Mouse (Mus musculus) kidney, embryonic 14.5 days (tissue): Measurements from ENCODE around the gene Tnni3k. TPM values are rescaled to one million over a fixed set of nuclear protein-coding genes. Genes with fewer than 3 reads are reported as not detected.

Source experiments
- ATAC-seq: fragments of 200-750 bp; cut with Nextera tagmentation; 2 replicates; pipeline ENCODE4 v1.8.0; 2017; ENCODE audit warnings: moderate number of reproducible peaks, mild to moderate bottlenecking, moderate TSS enrichment, moderate library complexity; ENCODE audit not compliant: low FRiP score, low TSS enrichment
- H3K27ac ChIP-seq: fragments of 300-500 bp; sonication (generic); 2 replicates; pipeline ENCODE4 v1.5.1; 2014; ENCODE audit warnings: low read depth, mild to moderate bottlenecking, low read length, moderate library complexity, mixed read lengths
- H3K27me3 ChIP-seq: fragments of 300-500 bp; sonication (generic); 2 replicates; pipeline ENCODE4 v1.6.1; 2014; ENCODE audit warnings: mild to moderate bottlenecking, low read length; ENCODE audit not compliant: control insufficient read depth, insufficient read depth
- H3K36me3 ChIP-seq: fragments of 300-500 bp; sonication (generic); 2 replicates; pipeline ENCODE4 v1.6.1; 2014; ENCODE audit warnings: low read length, mixed read lengths; ENCODE audit not compliant: control insufficient read depth, insufficient read depth
- H3K4me1 ChIP-seq: fragments of 300-500 bp; sonication (generic); 2 replicates; pipeline ENCODE4 v1.6.1; 2014; ENCODE audit warnings: low read length, mixed read lengths; ENCODE audit not compliant: control insufficient read depth, insufficient read depth
- H3K4me2 ChIP-seq: fragments of 300-500 bp; sonication (generic); replicated peaks from 2 replicates; pipeline ENCODE4 v1.6.1; 2014; ENCODE audit warnings: low read depth, mild to moderate bottlenecking, low read length
- H3K4me3 ChIP-seq: fragments of 300-500 bp; sonication (generic); 2 replicates; pipeline ENCODE4 v1.5.1; 2014; ENCODE audit warnings: mild to moderate bottlenecking, low read length
- H3K9ac ChIP-seq: fragments of 300-500 bp; sonication (generic); 2 replicates; pipeline ENCODE4 v1.6.1; 2014; ENCODE audit warnings: low read depth, mild to moderate bottlenecking, low read length, moderate library complexity
- H3K9me3 ChIP-seq: fragments of 300-500 bp; sonication (generic); 2 replicates; pipeline ENCODE4 v1.6.1; 2016; ENCODE audit warnings: low read length; ENCODE audit not compliant: control insufficient read depth
- WGBS: fragments of 180-500 bp; shearing (Covaris S2); extraction: QIAGEN DNeasy Blood & Tissue Kit; methylation state at CpG from one replicate; pipeline ENCODE4 v1.1.7; 2014; 5-methylcytosine and 5-hydroxymethylcytosine counted together
- polyA plus RNA-seq: library from polyadenylated mRNA; unstranded; fragments of >200 nt; fragmentation: Nextera tagmentation; extraction: Ambion mirVana; gene quantifications from 2 replicates; pipeline ENCODE4 v1.2.1, GENCODE M21; 2014

The Tnni3k gene
- polyA plus RNA-seq, 1 experiment from 2014 or later = not detected

DNA sequence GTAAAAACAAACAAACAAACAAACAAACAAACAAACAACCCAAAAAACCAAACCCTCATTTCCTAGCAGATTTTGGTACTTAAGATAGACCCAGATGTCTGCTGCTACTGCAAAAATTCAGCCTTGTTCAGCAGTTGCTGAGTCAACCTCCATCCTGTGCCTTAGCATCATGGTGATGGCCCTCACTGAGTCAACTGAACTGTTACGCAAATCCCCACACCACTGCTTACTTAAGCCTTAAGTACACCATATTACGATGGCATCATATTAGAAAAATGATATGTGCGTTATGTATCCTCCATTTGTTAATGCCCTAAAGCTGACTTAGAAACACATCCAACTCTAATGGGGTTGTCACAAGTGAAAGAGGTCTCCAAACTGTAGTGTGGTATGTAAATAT, 300.0 kb downstream of the Tnni3k start:
- Histone ChIP-seq H3K9ac (no peak overlapping the region), H3K27ac (no peak overlapping the region), H3K36me3 (no peaks in the 10 kb centered on the region), H3K9me3 (no peaks in the 10 kb centered on the region), H3K4me3 (no peak overlapping the region), H3K4me1 (no peaks in the 10 kb centered on the region), H3K27me3 (no peaks in the 10 kb centered on the region), H3K4me2 (no peak overlapping the region)
- ATAC-seq = no peak
- 93% methylated on average over 3 of the region's 3 CpGs for WGBS

DNA sequence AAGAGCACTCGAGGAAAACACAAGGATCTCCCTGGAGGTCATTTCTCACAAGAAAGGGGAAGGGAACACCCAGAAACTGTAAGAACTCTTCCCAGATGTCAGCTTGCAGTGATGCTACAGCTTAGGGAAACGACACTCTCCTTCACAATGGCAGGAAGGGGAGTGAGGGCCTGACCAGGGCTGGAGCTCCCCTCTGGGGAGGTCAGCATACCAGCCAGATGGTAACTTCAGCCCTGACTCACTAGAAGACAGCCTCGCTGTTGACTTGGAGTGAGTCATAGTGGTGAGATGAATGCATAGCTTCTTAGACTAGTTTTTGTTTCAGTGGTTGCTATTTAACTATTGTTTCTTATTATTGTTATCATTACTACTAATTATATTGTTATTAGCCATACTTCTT, 300.7 kb downstream of the Tnni3k start:
- H3K27me3 ChIP-seq = no peaks in the 10 kb centered on the region
- H3K4me2 ChIP-seq = no peak overlapping the region
- H3K4me3 ChIP-seq = no peak overlapping the region
- H3K4me1 ChIP-seq = no peaks in the 10 kb centered on the region
- no peaks in the 10 kb centered on the region for H3K36me3 ChIP-seq
- H3K27ac ChIP-seq = no peak overlapping the region
- no peaks in the 10 kb centered on the region for H3K9me3 ChIP-seq
- 40% methylated on average over 3 of the region's 3 CpGs for WGBS
- no peak for ATAC-seq
- no peak overlapping the region for H3K9ac ChIP-seq

DNA sequence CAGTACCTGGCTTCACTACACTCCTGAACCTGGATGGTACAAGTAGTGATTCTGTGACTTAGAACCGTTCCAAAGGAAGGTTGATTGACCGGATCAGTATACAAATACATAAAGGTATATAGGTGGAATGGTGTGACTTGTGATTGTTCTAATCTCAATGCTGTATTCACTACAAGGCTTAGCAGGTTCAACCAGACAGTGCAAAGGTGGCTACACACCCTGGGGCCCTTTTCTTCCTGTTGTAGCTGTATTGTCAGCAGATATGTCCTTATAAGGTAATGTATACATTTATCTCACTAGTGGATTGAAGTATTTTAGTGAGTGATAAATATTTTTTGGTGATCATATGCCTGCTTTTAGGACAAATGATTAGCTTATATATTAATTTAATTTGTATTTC, 310.9 kb downstream of the Tnni3k start:
- H3K27ac ChIP-seq = no peak overlapping the region
- WGBS = 96% methylated on average over 2 of the region's 2 CpGs
- H3K4me2 ChIP-seq = no peak overlapping the region
- no peaks in the 10 kb centered on the region for H3K4me1 ChIP-seq
- no peaks in the 10 kb centered on the region for H3K27me3 ChIP-seq
- H3K36me3 ChIP-seq = no peaks in the 10 kb centered on the region
- H3K9me3 ChIP-seq = no peaks in the 10 kb centered on the region
- no peak overlapping the region for H3K9ac ChIP-seq
- no peak for ATAC-seq
- no peak overlapping the region for H3K4me3 ChIP-seq

- 65% methylated on average over 5 of the region's 5 CpGs for WGBS
- Histone ChIP-seq H3K36me3 (no peaks in the 10 kb centered on the region), H3K27ac (no peak overlapping the region), H3K4me1 (no peaks in the 10 kb centered on the region), H3K9ac (no peak overlapping the region), H3K4me2 (no peak overlapping the region), H3K4me3 (no peak overlapping the region), H3K27me3 (no peaks in the 10 kb centered on the region), H3K9me3 (no peaks in the 10 kb centered on the region)
- no peak for ATAC-seq
Measured at GRCm38 (mm10) chr3:154742927-154743326, 312.3 kb downstream of the Tnni3k start.

DNA sequence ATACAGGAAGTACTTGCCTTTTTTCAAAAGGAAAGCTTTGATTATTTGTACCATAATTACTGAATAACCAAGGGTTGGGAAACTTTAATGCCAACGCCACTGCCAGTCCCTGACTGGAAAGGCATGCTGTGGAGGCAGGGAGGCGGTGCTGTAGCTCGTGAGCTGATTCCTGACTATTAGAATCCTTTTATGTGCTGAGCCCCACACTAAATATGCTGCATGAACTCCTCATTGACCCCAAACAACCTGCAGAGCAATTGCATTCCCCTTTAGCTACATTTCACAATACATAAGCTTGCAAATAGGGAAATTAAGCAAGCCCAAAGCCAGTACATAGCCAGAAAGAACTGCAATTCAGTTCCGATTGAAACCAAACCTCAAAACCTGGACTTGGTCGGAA, 313.7 kb downstream of the Tnni3k start:
- no peaks in the 10 kb centered on the region for H3K36me3 ChIP-seq
- no peaks in the 10 kb centered on the region for H3K27me3 ChIP-seq
- no peak for ATAC-seq
- H3K9ac ChIP-seq = no peak overlapping the region
- H3K4me2 ChIP-seq = no peak overlapping the region
- H3K4me1 ChIP-seq = no peaks in the 10 kb centered on the region
- H3K9me3 ChIP-seq = no peaks in the 10 kb centered on the region
- WGBS = 66% methylated on average over 5 of the region's 5 CpGs
- H3K4me3 ChIP-seq = no peak overlapping the region
- no peak overlapping the region for H3K27ac ChIP-seq

Other genes with a start within 250 kb of the Tnni3k start
- gene Fpgt, start 38.0 kb upstream of the Tnni3k start, polyA plus RNA-seq = 11.9 and 14.4 TPM in 2 replicates
- gene Lrriq3, start 38.0 kb upstream of the Tnni3k start, polyA plus RNA-seq = 1.3 and 1.4 TPM in 2 replicates